Mouse (Mus musculus) CH12F3 (cell line): Measurements from ENCODE around the gene Lats2.

Source experiments
- in situ Hi-C: fragments of 300-500 bp; cut with MboI; formaldehyde crosslinking; loops from 2 replicates; pipeline ENCODE4 v1.14.3; 2020; ENCODE audit warnings: low sequenced_read_pairs

Gene Lats2

DNA sequence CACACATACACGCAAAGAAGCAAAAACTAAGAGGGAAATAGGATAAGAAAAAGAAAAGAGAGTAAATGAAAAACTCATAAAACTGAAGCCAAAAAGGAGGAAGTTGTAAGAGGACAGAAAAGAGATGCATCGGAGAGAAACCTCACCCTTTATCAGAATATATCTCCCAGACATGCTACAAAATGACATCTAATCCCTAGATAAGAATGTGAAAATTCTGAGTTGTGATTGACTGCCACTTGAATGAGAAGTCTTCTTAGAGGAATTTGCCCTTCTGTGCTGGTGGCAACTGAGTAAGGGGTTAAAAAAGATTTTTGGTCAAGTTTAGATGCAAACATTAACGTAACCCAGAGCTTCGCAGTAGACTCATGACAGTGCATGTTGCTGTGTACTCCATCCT, 112.0 kb downstream of the Lats2 start:
- in situ Hi-C loops = no loop called here
